Mouse (Mus musculus) cortical plate, adult 2 months (tissue): Measurements from ENCODE around the gene Lrrfip2.

Source experiments
- CTCF ChIP-seq: fragments of 200-500 bp; IDR thresholded peaks from 2 replicates; pipeline ENCODE4 v1.5.1; 2011; ENCODE audit warnings: mild to moderate bottlenecking, control low read depth, low read length; ENCODE audit not compliant: insufficient read depth; ENCODE audit errors: extremely low read depth
- POLR2A ChIP-seq: fragments of 200-500 bp; IDR thresholded peaks from 2 replicates; pipeline ENCODE4 v1.6.1; 2011; ENCODE audit warnings: mild to moderate bottlenecking, low read length, control low read depth; ENCODE audit not compliant: insufficient read depth; ENCODE audit errors: extremely low read depth

DNA sequence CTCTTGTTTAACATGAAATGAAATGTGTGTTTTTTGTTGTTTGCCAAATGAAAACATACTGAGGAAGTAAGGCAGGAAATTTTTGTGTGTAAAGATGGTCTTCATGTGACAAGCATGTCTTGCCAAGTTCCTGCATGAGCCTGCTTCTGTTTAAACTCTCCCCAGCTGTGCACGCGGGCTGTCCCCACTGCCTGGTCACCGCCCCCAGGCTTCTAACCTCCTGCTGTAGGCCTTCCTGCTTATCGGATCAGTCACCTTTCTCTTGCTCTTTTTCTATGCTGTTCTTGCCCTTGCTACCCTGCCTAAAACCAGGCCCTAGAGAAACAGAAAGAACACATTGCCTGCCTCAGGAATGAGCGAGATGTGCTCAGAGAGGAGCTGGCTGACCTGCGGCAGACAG, 96.1 kb downstream of the Lrrfip2 start:
- TF ChIP-seq POLR2A = no peak
- TF ChIP-seq CTCF = no peak
